Mouse (Mus musculus) frontal cortex, postnatal 10 days (tissue): Measurements from ENCODE around the gene Myt1l.
A peak's percentile ranks its signal among the peaks of the same experiment; 100 is the strongest.

Source experiments
- DNase-seq, 2 experiments: peaks; one replicate each; pipeline ENCODE4 v3.0.0; 2022; ENCODE audit warnings: low spot score in 2 of 2, mixed read lengths in 1 of 2

The Myt1l gene

DNA sequence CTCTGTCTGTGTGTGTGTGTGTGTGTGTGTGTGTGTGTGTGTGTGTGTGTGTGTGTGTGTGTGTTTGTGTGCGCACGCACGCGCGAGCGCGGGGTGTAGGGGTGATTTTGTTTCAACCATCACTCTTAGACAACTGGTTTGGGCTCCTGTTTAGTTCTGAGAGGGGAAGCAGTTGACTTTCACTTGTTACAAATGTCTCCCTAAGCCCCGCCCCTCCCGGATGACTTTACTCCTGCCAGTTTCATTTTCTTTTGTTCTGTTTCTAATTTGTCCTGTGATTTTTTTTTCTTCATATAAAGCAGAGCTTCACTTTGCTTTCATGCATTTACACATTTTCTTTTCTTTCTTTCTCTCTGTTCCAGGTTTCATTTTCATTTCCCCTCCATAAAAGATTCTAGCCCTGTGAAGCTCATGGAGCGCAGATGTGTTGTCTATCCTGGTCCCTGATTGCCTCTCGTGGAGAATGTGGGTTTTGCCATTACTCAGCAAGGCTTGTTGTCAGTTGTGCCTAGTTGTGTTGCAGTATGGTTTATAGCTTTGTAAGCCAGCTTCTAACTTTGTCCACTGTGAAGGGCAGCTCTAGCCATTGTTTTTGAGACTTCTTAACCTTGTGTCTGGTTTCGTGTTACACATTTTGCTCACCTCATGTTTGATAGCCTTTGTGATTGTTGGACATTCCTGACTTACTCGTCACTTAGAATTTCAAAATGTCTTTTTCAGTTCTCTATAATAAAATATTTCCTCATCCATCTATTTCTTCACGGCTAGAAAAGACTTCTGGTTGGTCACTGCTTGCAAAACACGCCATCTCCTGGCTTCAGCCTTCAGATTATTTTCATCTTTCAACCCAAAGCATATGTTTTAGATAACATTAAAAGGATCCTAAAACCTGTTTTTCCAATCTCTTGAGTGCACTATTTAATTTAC lies 184.9 kb downstream of the Myt1l start:
- DNase-seq = no peak

DNA sequence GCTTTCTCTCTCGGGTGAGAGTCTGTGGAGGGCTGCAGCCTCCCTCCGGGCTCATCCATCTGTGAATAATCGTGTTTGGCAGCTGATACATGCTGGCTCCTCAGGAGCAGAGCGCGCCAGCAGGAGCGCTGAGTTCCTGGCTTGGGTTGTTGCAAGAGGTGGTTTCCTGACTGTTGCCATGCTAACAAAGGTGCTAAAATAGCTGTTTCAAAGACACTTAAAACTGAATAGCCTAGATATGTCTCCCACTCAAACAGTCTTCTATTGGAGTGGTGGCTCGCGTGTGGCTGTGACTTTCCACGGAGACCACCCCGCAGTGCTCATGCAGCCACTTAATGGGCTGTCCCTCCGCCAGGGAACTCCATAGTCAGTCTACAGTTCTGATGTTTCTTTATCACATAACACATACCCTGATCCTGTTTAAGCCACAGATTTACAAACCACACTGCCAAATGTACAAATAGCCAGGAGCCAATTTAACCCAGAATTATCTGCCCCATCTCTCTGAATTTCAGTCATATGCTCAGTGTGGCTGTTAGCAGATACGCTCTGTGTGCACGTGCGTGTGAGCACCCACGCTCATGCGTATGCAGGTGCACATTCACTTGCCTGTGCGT lies 195.6 kb downstream of the Myt1l start:
- peak; percentile 59 to 73 for DNase-seq

DNA sequence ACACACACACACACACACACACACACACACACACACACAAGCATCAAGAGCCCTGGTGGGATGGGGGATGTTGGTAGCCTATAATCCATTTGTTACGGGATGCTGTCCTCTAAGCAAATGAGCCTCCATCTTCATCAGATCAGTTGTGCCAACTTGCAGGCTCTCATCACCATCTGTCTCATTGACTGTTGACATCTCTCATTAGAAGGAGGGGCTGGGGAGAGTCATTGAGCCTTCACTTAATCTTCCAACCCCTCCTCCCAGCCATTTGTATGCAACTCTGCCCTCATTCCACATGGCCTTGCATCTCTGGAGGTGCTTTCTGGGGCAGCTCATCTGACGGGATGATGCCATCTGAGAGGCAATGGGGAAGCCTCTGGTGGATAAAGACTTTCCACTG lies 200.1 kb downstream of the Myt1l start:
- no peak for DNase-seq

DNA sequence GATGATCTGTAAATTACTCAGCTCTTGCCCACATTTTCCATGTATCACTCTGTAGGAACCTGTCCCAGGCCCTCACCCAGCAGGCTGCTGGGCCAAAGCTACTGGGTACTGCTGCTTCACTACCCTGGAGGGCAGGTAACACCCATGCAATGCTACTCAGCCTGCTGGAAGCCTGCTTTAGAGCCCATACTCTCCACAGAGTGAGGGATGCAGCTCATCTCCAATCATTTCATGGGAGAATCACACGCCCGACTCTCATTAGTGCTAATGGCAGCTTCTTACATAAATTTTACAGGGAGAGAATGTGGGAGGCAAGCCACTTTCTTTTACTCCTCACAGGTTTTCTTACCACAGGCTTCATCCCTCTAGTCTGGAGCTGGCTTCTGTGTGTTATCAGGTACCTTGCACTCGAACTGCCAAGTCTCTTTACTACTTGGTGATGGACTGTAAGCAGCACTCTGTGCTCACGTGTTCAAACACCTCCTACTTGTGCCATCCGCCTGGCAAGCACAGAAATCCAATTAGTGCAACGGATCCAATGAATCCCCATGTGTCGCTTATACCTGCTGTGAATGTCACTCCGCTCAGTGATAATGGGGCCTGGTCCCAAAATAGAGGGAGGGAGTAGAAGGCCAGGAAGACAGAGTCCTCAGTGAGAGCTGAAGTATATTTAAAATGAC lies 212.3 kb downstream of the Myt1l start:
- DNase-seq = peak in 1 of 2 experiments; percentile 55

DNA sequence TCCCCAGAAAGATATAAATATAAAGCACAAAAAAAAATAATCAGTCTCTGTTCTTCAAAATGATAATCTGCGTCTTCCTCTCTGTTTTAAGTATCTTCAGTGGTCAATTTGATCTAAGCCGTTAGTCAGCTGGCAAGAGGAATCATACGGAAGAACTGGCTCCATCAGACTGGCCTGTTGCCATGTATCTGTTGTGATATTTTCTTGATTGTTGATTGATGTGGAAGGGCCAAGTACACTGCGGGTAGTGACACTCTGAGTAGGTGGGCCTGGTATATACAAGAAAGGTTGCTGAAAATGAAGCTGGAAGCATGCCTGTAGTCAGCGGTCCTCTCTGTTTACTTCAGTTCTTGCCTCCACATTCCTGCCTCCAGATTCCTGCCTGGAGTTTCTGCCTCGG lies 213.0 kb downstream of the Myt1l start:
- DNase-seq = no peak

DNA sequence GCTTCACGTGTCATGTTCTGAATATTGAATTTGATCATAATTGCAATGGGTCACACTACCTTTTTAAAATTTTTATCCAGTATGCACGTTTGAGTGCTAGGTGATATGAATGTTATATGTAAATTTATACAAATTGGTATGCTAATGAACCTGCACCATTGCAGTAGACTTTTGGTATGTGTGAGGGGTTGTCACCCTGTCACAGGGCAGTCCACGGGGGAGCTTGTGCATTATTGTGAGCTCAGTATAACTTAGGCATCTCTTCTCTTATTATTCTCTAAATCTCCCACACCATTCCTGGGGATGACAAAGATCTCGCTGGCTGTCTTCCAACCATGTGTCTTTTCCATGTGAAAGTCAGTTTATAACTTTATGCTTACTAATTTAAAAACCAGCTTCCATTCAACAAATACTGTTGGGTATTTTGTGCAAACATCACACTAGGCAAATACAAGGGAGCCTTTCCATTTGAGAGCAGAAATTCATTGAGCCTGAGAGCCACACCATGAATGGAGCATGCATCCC lies 222.5 kb downstream of the Myt1l start:
- no peak for DNase-seq

DNA sequence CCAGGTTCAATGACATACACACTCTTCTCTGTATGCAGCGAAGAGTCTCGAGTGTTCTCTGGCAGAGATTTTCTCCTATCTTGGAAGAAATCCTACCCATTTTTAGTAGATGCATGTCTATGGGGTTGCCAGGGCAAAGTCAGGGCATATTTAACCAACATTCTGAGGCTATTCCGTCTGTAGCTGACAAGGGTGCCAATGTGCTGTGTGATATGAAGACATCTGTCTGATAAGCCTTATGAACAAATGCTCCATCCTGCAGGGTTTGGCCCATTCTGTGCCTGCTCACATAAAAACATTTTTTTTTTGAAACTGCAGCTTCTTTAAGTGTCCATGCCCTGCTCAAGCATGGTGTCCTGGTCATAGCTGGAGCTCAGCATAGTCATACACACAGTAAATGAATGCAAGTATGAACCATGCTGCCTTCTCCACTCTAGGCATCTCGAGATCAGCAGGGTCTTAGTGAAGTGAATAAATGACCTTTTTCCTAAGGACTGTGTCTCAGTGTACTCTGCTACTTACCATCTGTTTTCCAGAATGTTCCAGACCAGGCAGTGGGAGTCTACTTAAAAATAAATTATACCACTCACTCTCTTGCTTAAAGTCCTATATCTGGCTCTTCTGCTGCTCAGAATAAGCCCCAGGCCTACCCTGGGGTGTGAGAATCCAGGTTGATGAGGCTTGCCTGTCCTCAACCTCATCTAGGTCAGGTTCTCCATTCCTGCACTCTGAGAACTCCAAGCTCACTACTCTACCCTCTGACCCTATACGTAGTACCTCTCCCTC lies 227.1 kb downstream of the Myt1l start:
- DNase-seq = no peak

DNA sequence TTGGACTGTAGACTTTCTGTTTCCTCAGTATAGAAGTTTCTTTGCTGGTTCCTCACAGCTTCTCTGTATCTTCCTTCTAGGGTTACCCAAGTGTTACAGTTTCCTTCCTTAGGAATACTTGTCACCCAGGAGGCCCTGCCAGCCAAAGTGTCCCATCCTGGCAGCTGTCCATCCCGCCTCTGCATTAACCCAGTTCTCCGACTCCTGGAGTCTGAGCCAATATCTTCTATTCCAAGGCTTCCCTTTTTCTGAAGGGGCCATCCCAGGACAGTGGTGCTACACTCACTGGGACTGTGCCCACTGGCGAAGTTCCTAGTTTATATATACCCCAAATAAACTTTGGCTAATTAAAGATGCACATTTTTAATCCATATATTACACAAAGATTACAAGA lies 227.7 kb downstream of the Myt1l start:
- peak; percentile 46 to 47 for DNase-seq

DNA sequence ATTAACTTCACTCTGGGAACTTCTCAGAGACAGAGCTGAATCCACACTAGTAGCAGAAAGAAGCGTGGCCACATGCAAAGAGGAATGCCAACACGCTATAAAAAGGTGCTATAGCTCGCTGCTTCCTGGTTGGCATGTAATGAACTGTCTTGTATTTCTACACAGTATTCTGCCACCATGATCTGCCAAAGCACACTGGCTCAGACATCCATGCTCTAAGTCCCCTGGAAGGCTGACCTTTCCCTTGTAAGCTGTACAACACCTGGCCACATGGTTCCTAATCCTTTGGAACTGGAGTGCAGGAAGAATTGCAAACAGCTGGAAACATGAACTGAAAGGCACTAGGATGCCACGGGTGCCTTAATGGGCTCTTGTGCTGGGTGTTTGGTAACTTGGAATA lies 232.4 kb downstream of the Myt1l start:
- DNase-seq = no peak

DNA sequence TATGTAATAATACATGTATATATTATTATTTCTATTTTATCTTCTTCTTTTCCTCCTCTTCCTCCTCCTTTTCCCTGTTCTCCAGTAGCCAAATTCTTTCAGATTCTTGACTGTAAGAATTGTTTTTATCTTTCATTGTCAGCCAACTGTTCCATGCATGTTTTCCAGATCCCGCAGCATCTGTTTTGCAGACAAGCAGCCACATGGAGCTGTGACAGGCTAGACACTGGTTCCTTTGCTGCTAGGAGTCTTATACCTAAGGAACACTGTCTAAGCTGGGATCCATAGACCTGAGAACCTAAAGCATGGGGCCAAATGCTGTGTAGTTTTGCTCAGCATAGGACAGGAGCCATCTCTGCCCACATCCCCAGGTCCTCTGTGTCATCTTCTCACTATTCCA lies 238.0 kb downstream of the Myt1l start:
- DNase-seq = no peak

DNA sequence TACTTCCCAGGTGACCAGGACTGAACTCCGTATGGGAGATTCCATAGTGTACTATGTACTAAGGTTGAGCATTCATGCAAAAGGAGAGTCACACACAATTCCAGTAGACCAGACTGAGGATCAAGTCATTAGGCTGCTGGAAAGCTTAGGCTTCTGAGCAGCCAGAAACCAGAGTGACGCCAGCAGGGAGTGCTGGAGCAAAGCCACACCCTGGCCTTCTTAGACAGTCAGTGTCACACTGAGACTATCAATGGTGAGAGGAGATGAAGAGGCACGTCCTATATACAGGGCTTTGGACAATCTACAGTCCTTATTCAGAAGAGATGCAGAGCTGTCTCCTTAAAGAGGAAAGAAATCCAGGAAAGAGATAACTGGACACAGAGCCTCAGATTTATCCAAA lies 243.6 kb downstream of the Myt1l start:
- DNase-seq = no peak

DNA sequence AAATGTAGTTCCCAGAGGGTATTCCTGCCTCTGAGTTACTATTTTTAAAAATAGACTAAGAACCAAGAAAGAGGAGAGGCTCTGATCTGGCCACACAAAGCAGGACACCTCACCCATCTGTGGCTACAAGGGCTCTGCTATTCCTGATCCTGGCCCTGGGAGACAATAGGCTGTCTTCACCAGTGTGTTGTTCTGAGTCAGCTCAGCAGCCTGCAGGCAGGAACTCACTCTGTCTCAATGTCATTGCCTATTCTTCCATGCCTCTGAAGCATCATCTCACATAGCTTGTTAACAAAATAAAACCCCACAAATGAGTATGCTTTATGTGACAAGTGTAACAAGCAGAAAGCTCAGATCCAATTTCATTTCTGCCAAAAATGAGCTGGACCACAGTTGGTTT lies 244.2 kb downstream of the Myt1l start:
- DNase-seq = no peak

DNA sequence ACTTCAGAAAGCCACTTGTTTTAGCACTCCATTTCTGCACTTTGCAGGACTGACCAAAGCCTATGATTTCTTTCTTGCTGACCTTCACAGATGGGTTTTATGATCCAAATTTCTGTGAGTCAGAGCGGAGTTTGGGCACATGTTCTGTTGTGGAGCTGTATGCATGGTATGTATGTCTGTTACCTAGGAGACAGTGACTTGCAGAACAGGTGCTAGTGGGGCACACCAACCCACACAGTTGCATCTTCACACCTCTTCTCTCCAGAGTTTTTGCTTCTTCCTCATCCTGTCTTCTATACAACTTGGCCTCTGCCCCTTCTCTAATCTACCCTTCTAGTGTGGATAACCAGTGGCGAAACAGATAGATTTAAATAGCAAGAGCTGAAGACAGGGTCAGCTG lies 250.7 kb downstream of the Myt1l start:
- DNase-seq = no peak

DNA sequence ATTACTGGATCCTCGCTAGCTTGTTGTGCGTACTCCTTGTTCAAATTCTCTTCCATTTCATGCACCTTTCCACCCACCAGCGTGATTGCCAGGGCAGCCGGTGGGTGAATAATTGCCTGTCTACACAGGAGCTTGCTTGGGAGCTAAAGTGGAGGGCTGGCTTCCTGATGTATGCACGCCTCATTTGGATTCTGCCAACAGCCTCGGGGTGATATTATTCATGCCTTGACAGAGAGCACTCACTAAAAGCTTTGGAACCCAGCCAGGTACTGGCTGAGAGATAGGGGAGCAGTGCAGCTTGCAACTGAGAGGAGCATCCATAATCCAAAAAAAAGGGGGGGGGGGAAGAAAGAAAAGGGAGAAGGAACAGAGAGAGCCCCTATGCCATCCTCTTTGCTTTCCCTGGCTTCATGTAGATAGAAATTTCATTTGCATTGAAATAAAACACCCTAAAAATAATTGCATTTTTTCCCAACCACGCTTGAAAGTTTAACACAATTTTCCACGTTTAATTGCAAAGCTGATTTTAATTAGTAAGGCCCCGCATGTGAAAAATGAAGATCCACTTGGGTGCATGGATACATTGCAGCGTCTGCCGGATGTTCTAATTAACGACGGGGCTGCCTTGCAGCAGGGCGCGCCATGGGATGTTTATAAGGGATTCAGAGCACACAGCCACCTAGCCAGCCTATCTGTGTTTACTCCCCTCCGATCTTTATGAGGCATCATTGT lies 261.3 kb downstream of the Myt1l start:
- DNase-seq = peak; percentile 76 to 85

DNA sequence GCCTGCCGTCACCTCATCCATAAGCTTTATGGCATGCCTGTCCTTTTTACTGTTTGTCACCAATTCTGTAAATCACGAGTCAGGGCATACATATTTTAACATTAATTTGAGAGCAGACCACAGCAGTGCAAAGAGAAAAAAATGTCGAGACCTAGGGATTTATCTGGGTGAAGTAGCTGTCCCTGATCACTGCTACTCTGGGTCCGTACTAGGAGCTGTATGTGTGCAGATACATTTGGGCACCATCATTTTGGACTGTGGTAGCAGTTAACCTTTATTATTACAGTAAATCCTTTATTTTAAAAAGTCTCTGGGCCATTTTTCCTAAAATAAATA lies 261.8 kb downstream of the Myt1l start:
- no peak for DNase-seq

DNA sequence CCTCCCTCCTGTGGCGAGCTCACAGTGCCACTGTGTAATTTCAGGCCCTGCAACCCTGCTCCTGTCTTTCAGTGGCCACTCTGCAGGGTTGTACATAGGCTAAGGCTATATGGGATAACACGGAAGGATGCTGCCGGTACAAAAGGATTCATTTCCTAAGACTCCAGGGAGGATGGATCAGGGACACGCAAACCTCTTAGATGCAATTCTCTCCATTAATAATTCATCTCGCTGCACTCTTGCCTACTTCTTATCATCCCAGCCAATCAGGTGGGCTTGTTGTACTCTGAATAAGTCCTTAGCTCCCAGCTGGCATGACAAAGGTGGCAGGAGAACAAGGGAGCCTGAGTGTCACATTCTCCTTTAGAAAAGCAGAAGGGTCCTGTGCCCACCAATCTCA lies 264.8 kb downstream of the Myt1l start:
- no peak for DNase-seq

DNA sequence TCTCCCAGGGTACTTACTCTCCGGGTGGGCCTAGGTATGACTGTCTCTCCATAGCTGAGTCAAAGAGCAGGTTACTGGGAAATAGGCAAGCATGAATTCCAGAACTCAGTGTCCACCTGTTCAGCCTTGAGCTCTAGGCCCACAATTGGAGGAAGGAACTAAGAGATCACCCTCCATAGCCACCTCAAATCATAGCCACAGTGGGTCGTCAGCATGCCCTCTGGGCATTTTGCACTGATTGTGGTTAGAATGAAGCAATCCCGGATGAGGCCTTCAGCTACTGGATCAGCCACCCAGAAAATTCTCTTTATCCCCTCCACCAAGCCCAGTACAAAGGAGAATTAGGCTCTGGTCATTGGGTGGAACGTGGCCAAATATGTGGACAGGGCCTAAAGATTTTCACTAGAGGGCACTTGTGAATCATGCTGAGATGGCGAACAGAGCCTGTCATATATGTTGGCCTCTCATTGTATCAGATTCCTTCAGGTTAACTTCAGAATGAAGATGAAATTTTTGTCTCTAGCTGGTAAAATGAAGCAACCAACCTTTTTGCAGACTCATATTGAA lies 267.0 kb downstream of the Myt1l start:
- no peak for DNase-seq

DNA sequence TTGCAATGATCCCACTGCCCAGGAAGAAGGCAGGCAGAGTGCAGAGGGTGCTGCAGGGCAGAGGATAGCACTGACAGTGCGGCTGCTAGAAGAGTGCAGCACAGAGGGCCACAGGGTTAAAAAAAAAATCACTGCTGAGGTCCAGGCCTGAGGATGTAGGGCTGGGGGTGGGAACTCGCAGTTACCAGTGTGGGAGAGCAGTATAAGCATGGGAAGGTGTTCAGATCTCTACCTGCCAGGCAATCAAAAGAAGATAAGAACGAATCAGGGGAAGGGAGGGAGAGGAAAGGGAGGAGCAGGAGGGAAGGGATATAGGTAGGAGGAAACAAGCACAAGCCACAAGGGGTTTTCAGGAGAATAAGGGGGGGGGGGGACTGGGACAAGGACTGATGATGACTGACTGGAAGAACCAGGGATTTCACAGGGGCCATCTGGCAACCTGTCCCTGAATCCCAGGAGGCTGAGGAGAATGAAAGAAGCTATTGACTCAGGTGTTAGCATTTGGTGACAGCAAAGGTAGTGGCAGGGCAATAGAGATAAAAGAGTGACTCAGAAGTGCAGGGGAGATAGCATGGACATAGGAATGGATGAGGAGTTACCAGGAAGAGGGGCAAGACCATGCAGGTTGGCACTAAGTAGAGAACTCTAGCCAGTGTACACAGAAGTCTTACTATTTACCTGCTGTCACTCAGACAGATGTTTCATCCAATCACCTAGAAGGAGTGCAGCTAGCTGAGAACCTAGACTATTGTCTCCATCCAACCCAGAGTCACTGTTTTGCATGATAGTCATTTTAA lies 270.6 kb downstream of the Myt1l start:
- no peak for DNase-seq

DNA sequence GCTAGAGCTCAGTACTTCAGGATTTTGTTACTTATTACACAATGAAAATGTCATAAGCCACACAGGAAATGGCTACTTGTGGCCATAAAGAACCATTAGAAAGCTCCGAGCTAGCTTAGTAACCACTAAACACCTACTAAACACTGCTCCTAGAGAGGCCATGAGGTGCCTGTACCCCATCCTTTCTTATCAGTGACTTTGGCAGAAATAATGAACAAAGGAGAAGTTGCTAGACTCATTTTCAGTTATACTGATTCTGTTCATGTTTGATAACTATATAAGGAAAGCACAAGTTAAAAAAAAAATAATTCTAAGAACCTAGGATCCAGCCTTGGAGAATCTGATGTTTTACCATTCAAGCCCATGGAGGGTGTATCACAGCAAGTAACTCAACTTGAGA lies 278.2 kb downstream of the Myt1l start:
- DNase-seq = no peak

DNA sequence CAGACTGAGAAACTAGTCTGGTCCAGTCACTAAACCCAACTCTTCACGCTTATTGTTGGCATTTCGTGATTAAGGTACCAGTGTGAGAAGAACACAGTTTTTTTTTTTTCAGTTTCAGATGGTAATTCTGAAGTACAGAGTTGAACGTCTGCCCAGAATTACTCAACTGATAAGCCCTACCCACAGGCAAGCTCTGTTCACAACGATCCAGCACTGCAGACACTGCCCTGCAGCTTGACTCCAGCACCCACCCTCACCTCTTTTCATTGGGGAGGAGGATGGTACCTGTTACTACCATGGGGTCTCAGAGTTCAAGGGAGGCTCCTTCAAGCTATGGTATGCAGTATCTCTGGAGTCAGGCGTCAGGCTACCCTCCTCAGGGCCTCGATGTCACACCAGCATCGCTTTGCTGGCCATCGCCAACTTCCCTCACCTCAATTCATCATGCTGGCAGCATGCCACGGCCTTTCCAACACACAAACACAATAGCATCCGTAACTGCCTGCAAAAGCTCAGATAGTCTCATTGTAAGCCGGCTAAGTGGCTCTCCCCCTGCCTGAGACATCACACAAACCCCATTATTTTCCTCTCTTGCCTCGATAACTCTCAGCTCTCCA lies 281.5 kb downstream of the Myt1l start:
- no peak for DNase-seq
